Mouse (Mus musculus) lung, postnatal 10 days (tissue): ENCODE measurements at regions not wholly inside any gene's neighbourhood (a gene's known extent, or its start where the extent isn't known, plus 50 kb on each side); places are given as distances from the start of the nearest gene placed in this dataset.
A peak's percentile ranks its signal among the peaks of the same experiment; 100 is the strongest.
"Not testable (repeated sequence)": the region's sequence is repeated elsewhere in the genome, so short reads cannot be mapped to it uniquely, and the experiment has no call there.

Experiments used
- DNase-seq: peaks from one replicate; pipeline ENCODE4 v3.0.0; 2021

- DNase-seq: no peak
Measured at GRCm38 (mm10) chr11:27105920-27106319, 512.1 kb upstream of the Vrk2 start.

- no peak for DNase-seq
Measured at GRCm38 (mm10) chr11:27102906-27103305, 509.1 kb upstream of the Vrk2 start.

- DNase-seq: no peak
Measured at GRCm38 (mm10) chr11:27102045-27102444, 508.2 kb upstream of the Vrk2 start.

- no peak for DNase-seq
Measured at GRCm38 (mm10) chr11:27096615-27097014, 502.8 kb upstream of the Vrk2 start.

GRCm38 (mm10) chr11:27095460-27095859 lies 501.7 kb upstream of the Vrk2 start:
- not testable (repeated sequence) for DNase-seq

- no peak for DNase-seq
Measured at GRCm38 (mm10) chr11:27086516-27086915, 492.7 kb upstream of the Vrk2 start.

- DNase-seq: no peak
Measured at GRCm38 (mm10) chr11:27081188-27081587, 487.4 kb upstream of the Vrk2 start.

- DNase-seq: no peak
Measured at GRCm38 (mm10) chr11:27070381-27070780, 476.6 kb upstream of the Vrk2 start.

- no peak for DNase-seq
Measured at GRCm38 (mm10) chr11:27027243-27027852, 433.5 kb upstream of the Vrk2 start.

- no peak for DNase-seq
Measured at GRCm38 (mm10) chr11:27025500-27025899, 431.7 kb upstream of the Vrk2 start.

- no peak for DNase-seq
Measured at GRCm38 (mm10) chr11:26996292-26997099, 402.7 kb upstream of the Vrk2 start.

GRCm38 (mm10) chr11:26981216-26981615 lies 387.4 kb upstream of the Vrk2 start:
- DNase-seq: no peak

- no peak for DNase-seq
Measured at GRCm38 (mm10) chr11:26972533-26973081, 378.8 kb upstream of the Vrk2 start.

- DNase-seq: no peak
Measured at GRCm38 (mm10) chr11:26971161-26971560, 377.4 kb upstream of the Vrk2 start.

GRCm38 (mm10) chr11:26967427-26967826 lies 373.6 kb upstream of the Vrk2 start:
- DNase-seq: no peak

- peak; percentile 7 for DNase-seq
Measured at GRCm38 (mm10) chr11:26962928-26963667, 369.3 kb upstream of the Vrk2 start.

GRCm38 (mm10) chr11:26962040-26962927 lies 368.5 kb upstream of the Vrk2 start:
- no peak for DNase-seq

- peak; percentile 81 for DNase-seq
Measured at GRCm38 (mm10) chr11:26961336-26961980, 367.7 kb upstream of the Vrk2 start.

GRCm38 (mm10) chr11:26956153-26956552 lies 362.4 kb upstream of the Vrk2 start:
- DNase-seq: no peak

- no peak for DNase-seq
Measured at GRCm38 (mm10) chr11:26931766-26932165, 338.0 kb upstream of the Vrk2 start.

GRCm38 (mm10) chr11:26907099-26907498 lies 313.3 kb upstream of the Vrk2 start:
- DNase-seq: no peak

- no peak for DNase-seq
Measured at GRCm38 (mm10) chr11:26881635-26882034, 287.8 kb upstream of the Vrk2 start.
